Mouse (Mus musculus) embryonic facial prominence, embryonic 12.5 days (tissue): ENCODE results near the gene Lpcat3. TPM values are rescaled to one million over a fixed set of nuclear protein-coding genes. Genes with fewer than 3 reads are reported as not detected.
"Not testable (repeated sequence)": the region's sequence is repeated elsewhere in the genome, so short reads cannot be mapped to it uniquely, and the experiment has no call there.

Experiments used
- ATAC-seq: fragments of 200-750 bp; cut with Nextera tagmentation; 2 replicates; pipeline ENCODE4 v1.8.0; 2017; ENCODE audit not compliant: insufficient number of reproducible peaks, insufficient read depth, low FRiP score, low TSS enrichment
- H3K27ac ChIP-seq: fragments of 300-500 bp; sonication (generic); 2 replicates; pipeline ENCODE4 v1.5.1; 2016; ENCODE audit warnings: mild to moderate bottlenecking
- H3K27me3 ChIP-seq: fragments of 300-500 bp; sonication (generic); 2 replicates; pipeline ENCODE4 v1.6.1; 2016; ENCODE audit warnings: mild to moderate bottlenecking, moderate library complexity
- H3K36me3 ChIP-seq: fragments of 300-500 bp; sonication (generic); 2 replicates; pipeline ENCODE4 v1.6.1; 2016; ENCODE audit warnings: mild to moderate bottlenecking
- H3K4me1 ChIP-seq: fragments of 300-500 bp; sonication (generic); 2 replicates; pipeline ENCODE4 v1.6.1; 2016
- H3K4me2 ChIP-seq: fragments of 300-500 bp; sonication (generic); replicated peaks from 2 replicates; pipeline ENCODE4 v1.6.1; 2016; ENCODE audit warnings: mild to moderate bottlenecking, moderate library complexity
- H3K4me3 ChIP-seq: fragments of 300-500 bp; sonication (generic); 2 replicates; pipeline ENCODE4 v1.5.1; 2016; ENCODE audit warnings: mild to moderate bottlenecking
- H3K9ac ChIP-seq: fragments of 300-500 bp; sonication (generic); 2 replicates; pipeline ENCODE4 v1.6.1; 2016; ENCODE audit warnings: mild to moderate bottlenecking, moderate library complexity
- H3K9me3 ChIP-seq: fragments of 300-500 bp; sonication (generic); 2 replicates; pipeline ENCODE4 v1.6.1; 2016; ENCODE audit warnings: mild to moderate bottlenecking, moderate library complexity
- WGBS: fragments of 180-500 bp; shearing (Covaris S2); methylation state at CpG from one replicate; pipeline ENCODE4 v1.1.7; 2016; 5-methylcytosine and 5-hydroxymethylcytosine counted together
- polyA plus RNA-seq: library from polyadenylated mRNA; unstranded; fragments of >200 nt; fragmentation: Nextera tagmentation; extraction: Ambion mirVana; gene quantifications from 2 replicates; pipeline ENCODE4 v1.2.1, GENCODE M21; 2016

The Lpcat3 gene
- polyA plus RNA-seq, 1 experiment from 2014 or later = 49.1 TPM

DNA sequence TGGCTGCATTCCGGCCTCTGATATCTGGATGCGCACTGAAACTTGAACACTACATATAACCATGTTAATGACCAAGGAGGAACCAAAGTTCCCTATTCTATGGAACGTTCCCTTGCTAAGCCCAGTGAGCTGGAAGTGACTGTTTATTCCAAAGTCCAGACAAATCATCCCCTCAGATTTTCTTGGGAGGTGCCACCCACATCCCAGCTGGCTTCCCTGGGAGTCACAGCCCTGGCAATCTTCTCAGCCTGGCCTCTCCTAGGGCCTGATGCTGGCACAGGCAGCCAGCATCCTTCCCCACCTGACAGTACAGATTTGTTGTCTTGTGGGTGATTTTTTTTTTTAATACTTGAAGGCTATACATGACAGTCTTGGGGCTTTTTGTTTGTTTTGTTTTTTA lies 16.7 kb downstream of the Lpcat3 start:
- no peaks in the 10 kb centered on the region for H3K36me3 ChIP-seq
- no peaks in the 10 kb centered on the region for H3K9me3 ChIP-seq
- no peak overlapping the region for H3K27ac ChIP-seq
- no peak overlapping the region for H3K4me2 ChIP-seq
- no peak for ATAC-seq
- no peak overlapping the region for H3K9ac ChIP-seq
- no peak overlapping the region for H3K4me3 ChIP-seq
- H3K4me1 ChIP-seq = no peaks in the 10 kb centered on the region
- WGBS = 90% methylated on average over 3 of the region's 3 CpGs
- H3K27me3 ChIP-seq = no peaks in the 10 kb centered on the region

GRCm38 (mm10) chr6:124682291-124682690 lies 19.5 kb downstream of the Lpcat3 start:
- H3K4me1 ChIP-seq, H3K9ac ChIP-seq, ATAC-seq, H3K4me2 ChIP-seq, H3K9me3 ChIP-seq, H3K27ac ChIP-seq, H3K36me3 ChIP-seq, H3K27me3 ChIP-seq, H3K4me3 ChIP-seq: not testable (repeated sequence)
- WGBS = 66% methylated on average over 6 of the region's 6 CpGs

DNA sequence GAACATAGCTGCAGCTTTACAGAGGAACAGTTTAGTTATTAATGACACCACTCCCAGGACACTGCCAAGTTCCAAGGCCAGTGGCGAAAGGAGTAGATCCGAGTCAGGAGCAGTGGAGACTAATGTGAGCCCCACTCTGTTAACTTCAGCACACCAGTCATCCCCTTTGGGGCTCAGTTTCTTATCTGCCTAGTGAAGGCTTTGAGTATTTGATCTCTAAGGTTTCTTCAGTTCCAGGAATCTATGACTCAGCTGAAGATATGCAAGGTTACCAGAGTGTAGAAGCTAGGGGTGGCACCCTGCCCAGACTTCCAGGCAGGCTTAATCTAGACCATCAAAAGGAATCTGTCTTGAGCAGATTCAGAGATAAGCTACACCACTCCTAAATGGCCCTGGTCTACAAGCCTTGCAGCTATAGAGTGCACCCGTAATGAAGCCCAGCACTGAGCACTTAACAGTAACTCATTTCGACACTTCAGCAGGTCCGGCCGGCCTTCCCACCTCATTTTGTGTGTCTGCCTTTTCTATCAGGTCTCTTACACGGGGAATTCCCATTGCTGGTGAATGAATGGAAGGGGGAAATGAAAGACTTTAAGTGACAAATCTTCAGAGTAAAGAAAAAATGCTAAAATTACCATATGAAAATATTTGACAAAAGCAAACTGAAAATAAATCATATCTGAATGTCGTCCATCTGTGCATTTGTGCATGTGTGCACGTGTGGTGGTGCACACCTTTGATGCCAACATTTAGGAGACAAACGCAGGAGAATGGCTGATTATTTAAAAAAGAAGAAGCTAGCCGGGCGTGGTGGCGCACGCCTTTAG lies 21.0 kb downstream of the Lpcat3 start:
- ATAC-seq = no peak
- H3K9me3 ChIP-seq = no peaks in the 10 kb centered on the region
- H3K27ac ChIP-seq = no peak overlapping the region
- 81% methylated on average over 14 of the region's 14 CpGs for WGBS
- no peak overlapping the region for H3K9ac ChIP-seq
- no peak overlapping the region for H3K4me3 ChIP-seq
- H3K4me2 ChIP-seq = no peak overlapping the region
- no peaks in the 10 kb centered on the region for H3K36me3 ChIP-seq
- H3K4me1 ChIP-seq = no peaks in the 10 kb centered on the region
- no peaks in the 10 kb centered on the region for H3K27me3 ChIP-seq

- no peak for ATAC-seq
- H3K27ac ChIP-seq = no peak overlapping the region
- H3K27me3 ChIP-seq = no peaks in the 10 kb centered on the region
- H3K9me3 ChIP-seq = no peaks in the 10 kb centered on the region
- H3K4me1 ChIP-seq = no peaks in the 10 kb centered on the region
- no peak overlapping the region for H3K4me2 ChIP-seq
- H3K36me3 ChIP-seq = no peaks in the 10 kb centered on the region
- no peak overlapping the region for H3K4me3 ChIP-seq
- WGBS = 91% methylated on average over 12 of the region's 12 CpGs
- H3K9ac ChIP-seq = no peak overlapping the region
Measured at GRCm38 (mm10) chr6:124685606-124686386, 23.0 kb downstream of the Lpcat3 start.

DNA sequence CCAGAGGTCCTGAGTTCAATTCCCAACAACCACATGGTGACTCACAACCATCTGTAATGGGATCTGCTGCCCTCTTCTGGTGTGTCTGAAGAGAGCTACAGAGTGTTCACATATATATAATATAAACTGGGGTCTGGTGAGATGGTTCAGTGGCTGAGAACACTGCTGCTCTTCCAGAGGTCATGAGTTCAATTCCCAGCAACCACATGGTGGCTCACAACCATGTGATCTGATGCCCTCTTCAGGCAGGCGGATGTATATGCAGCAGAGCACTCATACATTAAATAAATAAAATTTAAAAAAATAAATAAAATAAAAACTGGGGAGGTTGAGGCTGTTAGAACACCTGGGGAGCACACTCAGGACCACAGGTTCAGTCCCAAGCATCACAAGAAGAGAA lies 23.8 kb downstream of the Lpcat3 start:
- not testable (repeated sequence) for H3K27me3 ChIP-seq, H3K4me2 ChIP-seq, H3K9me3 ChIP-seq, H3K4me1 ChIP-seq, H3K36me3 ChIP-seq, ATAC-seq, H3K27ac ChIP-seq, H3K9ac ChIP-seq, H3K4me3 ChIP-seq
- 87% methylated on average over 1 of the region's 1 CpGs for WGBS

DNA sequence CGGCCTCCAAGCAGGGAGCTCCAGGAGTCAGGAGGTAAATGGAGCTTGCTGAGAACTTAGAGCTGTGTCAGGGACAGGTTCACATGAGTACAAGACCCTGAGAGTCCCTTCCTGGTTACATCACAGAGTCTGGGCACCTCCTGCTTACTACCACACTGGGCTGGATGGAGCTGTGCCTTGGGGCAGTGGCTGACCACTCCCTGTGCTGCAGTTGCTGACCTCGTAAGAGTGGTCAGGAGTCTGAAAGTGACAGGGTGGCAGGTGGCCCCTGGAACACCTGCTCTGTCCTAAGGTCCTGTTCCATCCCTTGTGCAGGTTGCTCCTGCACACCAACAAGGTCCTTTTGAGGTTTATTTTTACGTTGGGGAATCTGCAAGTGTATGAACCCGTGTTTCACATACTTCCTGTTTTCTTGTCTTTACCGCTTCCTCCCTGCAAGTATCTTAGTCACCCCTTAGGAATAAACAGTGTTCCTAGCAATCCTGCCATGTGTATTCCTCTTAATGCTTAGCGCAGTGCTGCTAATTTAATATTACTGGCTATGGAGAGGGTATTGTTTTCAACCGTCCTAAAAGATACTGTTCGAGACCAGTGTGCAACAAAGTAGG lies 25.4 kb downstream of the Lpcat3 start:
- ATAC-seq = no peak
- 81% methylated on average over 8 of the region's 8 CpGs for WGBS
- H3K27ac ChIP-seq = no peak overlapping the region
- 0 out of 2 replicates have a peak, but pooled peaks cover 2% of the 10 kb centered on the region for H3K4me1 ChIP-seq
- no peaks in the 10 kb centered on the region for H3K36me3 ChIP-seq
- H3K9ac ChIP-seq = no peak overlapping the region
- no peak overlapping the region for H3K4me3 ChIP-seq
- no peak overlapping the region for H3K4me2 ChIP-seq
- no peaks in the 10 kb centered on the region for H3K9me3 ChIP-seq
- no peaks in the 10 kb centered on the region for H3K27me3 ChIP-seq

DNA sequence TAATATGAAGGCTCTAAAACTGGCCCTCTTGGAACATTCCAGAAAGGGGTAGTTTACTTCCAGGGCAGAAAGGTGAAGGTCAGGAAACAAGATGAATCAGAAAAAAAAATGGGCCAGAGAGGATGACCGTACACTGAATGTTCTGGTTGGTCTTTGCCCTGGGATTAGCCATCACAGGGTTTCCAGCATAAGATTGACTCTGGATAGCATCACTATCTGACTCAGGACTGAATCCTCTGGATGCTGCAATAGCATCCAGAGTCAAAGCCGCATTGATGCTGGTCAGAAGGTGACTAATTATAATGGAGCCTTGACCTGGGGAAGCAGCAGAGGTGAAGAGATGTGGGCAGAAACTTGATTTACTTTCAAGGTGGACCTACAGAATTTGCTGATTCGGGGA lies 26.2 kb downstream of the Lpcat3 start:
- Histone ChIP-seq H3K4me1 (peaks cover 9% of the 10 kb centered on the region; the same call in 1 of the 2 replicates), H3K27me3 (no peaks in the 10 kb centered on the region), H3K9me3 (no peaks in the 10 kb centered on the region), H3K4me3 (no peak overlapping the region), H3K9ac (no peak overlapping the region), H3K36me3 (no peaks in the 10 kb centered on the region), H3K27ac (no peak overlapping the region), H3K4me2 (no peak overlapping the region)
- no peak for ATAC-seq
- 90% methylated on average over 3 of the region's 3 CpGs for WGBS

DNA sequence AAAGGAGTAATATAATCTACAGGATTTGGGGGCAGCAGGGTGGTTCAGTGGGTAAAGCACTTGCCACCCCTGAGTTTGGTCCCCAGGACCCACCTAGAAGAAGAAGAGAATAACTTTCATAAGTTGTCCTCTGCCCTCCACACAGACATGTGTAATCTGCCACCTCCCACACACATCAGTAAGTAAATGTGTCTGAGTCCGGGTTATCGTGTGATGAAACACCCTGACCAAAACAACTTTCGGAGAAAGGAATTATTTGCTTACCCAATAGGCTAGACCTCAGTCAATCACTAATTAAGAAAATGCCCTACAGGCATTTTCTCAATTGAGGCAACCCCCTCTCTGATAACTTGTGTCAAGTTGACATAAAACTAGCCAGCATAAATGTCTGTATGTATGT lies 27.7 kb downstream of the Lpcat3 start:
- H3K27ac ChIP-seq = no peak overlapping the region
- no peaks in the 10 kb centered on the region for H3K36me3 ChIP-seq
- H3K27me3 ChIP-seq = no peaks in the 10 kb centered on the region
- peaks cover 17% of the 10 kb centered on the region; the same call in 1 of the 2 replicates for H3K4me1 ChIP-seq
- WGBS = 93% methylated on average over 3 of the region's 3 CpGs
- H3K9ac ChIP-seq = no peak overlapping the region
- H3K4me2 ChIP-seq = no peak overlapping the region
- ATAC-seq = no peak
- H3K9me3 ChIP-seq = no peaks in the 10 kb centered on the region
- H3K4me3 ChIP-seq = no peak overlapping the region

- no peaks in the 10 kb centered on the region for H3K9me3 ChIP-seq
- no peak overlapping the region for H3K4me2 ChIP-seq
- no peak for ATAC-seq
- WGBS = 54% methylated on average over 15 of the region's 15 CpGs
- 0 out of 2 replicates have a peak, but pooled peaks cover 6% of the 10 kb centered on the region for H3K36me3 ChIP-seq
- no peak overlapping the region for H3K9ac ChIP-seq
- H3K27ac ChIP-seq = no peak overlapping the region
- H3K4me1 ChIP-seq = peaks cover 17% of the 10 kb centered on the region; the same call in 1 of the 2 replicates
- H3K4me3 ChIP-seq = no peak overlapping the region
- H3K27me3 ChIP-seq = no peaks in the 10 kb centered on the region
Measured at GRCm38 (mm10) chr6:124693243-124693981, 30.6 kb downstream of the Lpcat3 start.

- no peak overlapping the region for H3K27ac ChIP-seq
- H3K4me2 ChIP-seq = no peak overlapping the region
- no peaks in the 10 kb centered on the region for H3K27me3 ChIP-seq
- 67% methylated on average over 15 of the region's 15 CpGs for WGBS
- no peaks in the 10 kb centered on the region for H3K9me3 ChIP-seq
- no peak overlapping the region for H3K4me3 ChIP-seq
- no peak for ATAC-seq
- no peak overlapping the region for H3K9ac ChIP-seq
- H3K36me3 ChIP-seq = peaks cover 10% of the 10 kb centered on the region
- H3K4me1 ChIP-seq = peaks cover 17% of the 10 kb centered on the region; the same call in 1 of the 2 replicates
Measured at GRCm38 (mm10) chr6:124694166-124694955, 31.5 kb downstream of the Lpcat3 start.
